Mouse (Mus musculus): ENCODE results near the gene D7Ertd443e. TPM values are rescaled to one million over a fixed set of nuclear protein-coding genes. Genes with fewer than 3 reads are reported as not detected.

D7Ertd443e gene
- polyA plus RNA-seq, 1 experiment from 2014 or later: not detected

- no peak overlapping the region for H3K9ac ChIP-seq (ENCODE audit: low read length)
- no peak for ATAC-seq (replicated peaks; ENCODE audit: low FRiP score, low TSS enrichment, low read depth)
- no peaks in the 10 kb centered on the region for H3K36me3 ChIP-seq (ENCODE audit: control insufficient read depth, insufficient read depth, low read length)
- peak; percentile 58 for DNase-seq (ENCODE audit: low spot score)
- no peaks in the 10 kb centered on the region for H3K4me1 ChIP-seq (replicated peaks; ENCODE audit: control insufficient read depth, insufficient read depth, low read length)
- no peak overlapping the region for H3K4me2 ChIP-seq (ENCODE audit: low read length)
- H3K4me3 ChIP-seq (ENCODE audit: low read depth, low read length): no peak overlapping the region
- H3K27me3 ChIP-seq (replicated peaks; ENCODE audit: control insufficient read depth, insufficient read depth, low read length): no peaks in the 10 kb centered on the region
- no peaks in the 10 kb centered on the region for H3K9me3 ChIP-seq (ENCODE audit: control insufficient read depth, low read length)
- no peak overlapping the region for H3K27ac ChIP-seq (ENCODE audit: low read depth)
- WGBS: 42% methylated on average over 4 of the region's 4 CpGs
These were observed 4.0 kb downstream of the D7Ertd443e start for GRCm38 (mm10) chr7:134381407-134381861.

- Histone ChIP-seq H3K27me3 (replicated peaks; ENCODE audit: control insufficient read depth, insufficient read depth, low read length) (no peaks in the 10 kb centered on the region), H3K9me3 (ENCODE audit: control insufficient read depth, low read length) (no peaks in the 10 kb centered on the region), H3K36me3 (ENCODE audit: control insufficient read depth, insufficient read depth, low read length) (no peaks in the 10 kb centered on the region), H3K4me1 (replicated peaks; ENCODE audit: control insufficient read depth, insufficient read depth, low read length) (no peaks in the 10 kb centered on the region), H3K4me3 (ENCODE audit: low read depth, low read length) (no peak overlapping the region), H3K4me2 (ENCODE audit: low read length) (no peak overlapping the region), H3K9ac (ENCODE audit: low read length) (no peak overlapping the region), H3K27ac (ENCODE audit: low read depth) (no peak overlapping the region)
- WGBS: 53% methylated on average over 4 of the region's 4 CpGs
- ATAC-seq (replicated peaks; ENCODE audit: low FRiP score, low TSS enrichment, low read depth): no peak
- DNase-seq (ENCODE audit: low spot score): peak; percentile 58
These were observed 7.2 kb downstream of the D7Ertd443e start for GRCm38 (mm10) chr7:134378273-134378672.

- DNase-seq (ENCODE audit: low spot score) (no peak), ATAC-seq (replicated peaks; ENCODE audit: low FRiP score, low TSS enrichment, low read depth) (no peak)
- Histone ChIP-seq H3K27me3 (replicated peaks; ENCODE audit: control insufficient read depth, insufficient read depth, low read length) (no peaks in the 10 kb centered on the region), H3K36me3 (ENCODE audit: control insufficient read depth, insufficient read depth, low read length) (no peaks in the 10 kb centered on the region), H3K4me3 (ENCODE audit: low read depth, low read length) (no peak overlapping the region), H3K4me2 (ENCODE audit: low read length) (no peak overlapping the region), H3K27ac (ENCODE audit: low read depth) (no peak overlapping the region), H3K9me3 (ENCODE audit: control insufficient read depth, low read length) (no peaks in the 10 kb centered on the region), H3K4me1 (replicated peaks; ENCODE audit: control insufficient read depth, insufficient read depth, low read length) (no peaks in the 10 kb centered on the region), H3K9ac (ENCODE audit: low read length) (no peak overlapping the region)
- WGBS: 69% methylated on average over 7 of the region's 7 CpGs
These were observed 8.7 kb downstream of the D7Ertd443e start for GRCm38 (mm10) chr7:134376786-134377185.

GRCm38 (mm10) chr7:134372276-134372675, 13.2 kb downstream of the D7Ertd443e start:
- DNase-seq (ENCODE audit: low spot score) (no peak), ATAC-seq (replicated peaks; ENCODE audit: low FRiP score, low TSS enrichment, low read depth) (no peak)
- H3K4me3 ChIP-seq (ENCODE audit: low read depth, low read length): no peak overlapping the region
- WGBS: 61% methylated on average over 5 of the region's 5 CpGs
- no peak overlapping the region for H3K27ac ChIP-seq (ENCODE audit: low read depth)
- no peaks in the 10 kb centered on the region for H3K27me3 ChIP-seq (replicated peaks; ENCODE audit: control insufficient read depth, insufficient read depth, low read length)
- no peaks in the 10 kb centered on the region for H3K9me3 ChIP-seq (ENCODE audit: control insufficient read depth, low read length)
- H3K4me1 ChIP-seq (replicated peaks; ENCODE audit: control insufficient read depth, insufficient read depth, low read length): no peaks in the 10 kb centered on the region
- H3K36me3 ChIP-seq (ENCODE audit: control insufficient read depth, insufficient read depth, low read length): no peaks in the 10 kb centered on the region
- H3K9ac ChIP-seq (ENCODE audit: low read length): no peak overlapping the region
- H3K4me2 ChIP-seq (ENCODE audit: low read length): no peak overlapping the region

GRCm38 (mm10) chr7:134369241-134369640, 16.2 kb downstream of the D7Ertd443e start:
- ATAC-seq (replicated peaks; ENCODE audit: low FRiP score, low TSS enrichment, low read depth): no peak
- Histone ChIP-seq H3K4me3 (ENCODE audit: low read depth, low read length) (no peak overlapping the region), H3K27ac (ENCODE audit: low read depth) (no peak overlapping the region), H3K9ac (ENCODE audit: low read length) (no peak overlapping the region), H3K27me3 (replicated peaks; ENCODE audit: control insufficient read depth, insufficient read depth, low read length) (no peaks in the 10 kb centered on the region), H3K36me3 (ENCODE audit: control insufficient read depth, insufficient read depth, low read length) (no peaks in the 10 kb centered on the region), H3K4me2 (ENCODE audit: low read length) (no peak overlapping the region), H3K4me1 (replicated peaks; ENCODE audit: control insufficient read depth, insufficient read depth, low read length) (no peaks in the 10 kb centered on the region), H3K9me3 (ENCODE audit: control insufficient read depth, low read length) (no peaks in the 10 kb centered on the region)
- 80% methylated on average over 4 of the region's 4 CpGs for WGBS
- DNase-seq (ENCODE audit: low spot score): no peak

- no peak overlapping the region for H3K27ac ChIP-seq (ENCODE audit: low read depth)
- 82% methylated on average over 7 of the region's 7 CpGs for WGBS
- no peaks in the 10 kb centered on the region for H3K36me3 ChIP-seq (ENCODE audit: control insufficient read depth, insufficient read depth, low read length)
- no peaks in the 10 kb centered on the region for H3K9me3 ChIP-seq (ENCODE audit: control insufficient read depth, low read length)
- H3K27me3 ChIP-seq (replicated peaks; ENCODE audit: control insufficient read depth, insufficient read depth, low read length): no peaks in the 10 kb centered on the region
- H3K9ac ChIP-seq (ENCODE audit: low read length): no peak overlapping the region
- no peak overlapping the region for H3K4me2 ChIP-seq (ENCODE audit: low read length)
- no peaks in the 10 kb centered on the region for H3K4me1 ChIP-seq (replicated peaks; ENCODE audit: control insufficient read depth, insufficient read depth, low read length)
- no peak overlapping the region for H3K4me3 ChIP-seq (ENCODE audit: low read depth, low read length)
- ATAC-seq (replicated peaks; ENCODE audit: low FRiP score, low TSS enrichment, low read depth) (no peak), DNase-seq (ENCODE audit: low spot score) (no peak)
These were observed 23.1 kb downstream of the D7Ertd443e start for GRCm38 (mm10) chr7:134362257-134362870.

GRCm38 (mm10) chr7:134348825-134349224, 36.6 kb downstream of the D7Ertd443e start:
- Histone ChIP-seq H3K36me3 (ENCODE audit: control insufficient read depth, insufficient read depth, low read length) (no peaks in the 10 kb centered on the region), H3K4me2 (ENCODE audit: low read length) (no peak overlapping the region), H3K4me3 (ENCODE audit: low read depth, low read length) (no peak overlapping the region), H3K27ac (ENCODE audit: low read depth) (no peak overlapping the region), H3K9ac (ENCODE audit: low read length) (no peak overlapping the region), H3K27me3 (replicated peaks; ENCODE audit: control insufficient read depth, insufficient read depth, low read length) (no peaks in the 10 kb centered on the region), H3K4me1 (replicated peaks; ENCODE audit: control insufficient read depth, insufficient read depth, low read length) (no peaks in the 10 kb centered on the region), H3K9me3 (ENCODE audit: control insufficient read depth, low read length) (no peaks in the 10 kb centered on the region)
- peak; percentile 76 for DNase-seq (ENCODE audit: low spot score)
- peak; percentile 55 for ATAC-seq (replicated peaks; ENCODE audit: low FRiP score, low TSS enrichment, low read depth)
- WGBS: 32% methylated on average over 6 of the region's 6 CpGs

- Histone ChIP-seq H3K4me2 (ENCODE audit: low read length) (no peak overlapping the region), H3K4me1 (replicated peaks; ENCODE audit: control insufficient read depth, insufficient read depth, low read length) (no peaks in the 10 kb centered on the region), H3K27ac (ENCODE audit: low read depth) (no peak overlapping the region), H3K9ac (ENCODE audit: low read length) (no peak overlapping the region), H3K36me3 (ENCODE audit: control insufficient read depth, insufficient read depth, low read length) (no peaks in the 10 kb centered on the region), H3K4me3 (ENCODE audit: low read depth, low read length) (no peak overlapping the region), H3K27me3 (replicated peaks; ENCODE audit: control insufficient read depth, insufficient read depth, low read length) (no peaks in the 10 kb centered on the region), H3K9me3 (ENCODE audit: control insufficient read depth, low read length) (no peaks in the 10 kb centered on the region)
- no peak for ATAC-seq (replicated peaks; ENCODE audit: low FRiP score, low TSS enrichment, low read depth)
- WGBS: 81% methylated on average over 2 of the region's 2 CpGs
- no peak for DNase-seq (ENCODE audit: low spot score)
These were observed 43.3 kb downstream of the D7Ertd443e start for GRCm38 (mm10) chr7:134342202-134342601.

- no peak overlapping the region for H3K27ac ChIP-seq (ENCODE audit: low read depth)
- H3K9ac ChIP-seq (ENCODE audit: low read length): no peak overlapping the region
- WGBS: 59% methylated on average over 3 of the region's 3 CpGs
- no peak for ATAC-seq (replicated peaks; ENCODE audit: low FRiP score, low TSS enrichment, low read depth)
- no peaks in the 10 kb centered on the region for H3K4me1 ChIP-seq (replicated peaks; ENCODE audit: control insufficient read depth, insufficient read depth, low read length)
- no peaks in the 10 kb centered on the region for H3K9me3 ChIP-seq (ENCODE audit: control insufficient read depth, low read length)
- no peak overlapping the region for H3K4me2 ChIP-seq (ENCODE audit: low read length)
- H3K27me3 ChIP-seq (replicated peaks; ENCODE audit: control insufficient read depth, insufficient read depth, low read length): no peaks in the 10 kb centered on the region
- no peak overlapping the region for H3K4me3 ChIP-seq (ENCODE audit: low read depth, low read length)
- H3K36me3 ChIP-seq (ENCODE audit: control insufficient read depth, insufficient read depth, low read length): no peaks in the 10 kb centered on the region
- DNase-seq (ENCODE audit: low spot score): no peak
These were observed 49.5 kb downstream of the D7Ertd443e start for GRCm38 (mm10) chr7:134335951-134336350.
